Mouse (Mus musculus) duodenum, adult 2 months (tissue): Measurements from ENCODE around the gene Kcnj1. TPM values are rescaled to one million over a fixed set of nuclear protein-coding genes. Genes with fewer than 3 reads are reported as not detected.

ENCODE experiments used
- polyA plus RNA-seq: library from polyadenylated mRNA; depleted of rRNA; stranded (reverse); fragments of >200 nt; gene quantifications from 2 replicates; pipeline ENCODE4 v1.2.3, GENCODE M21; 2012; ENCODE audit warnings: low replicate concordance; rRNA removed

Kcnj1 gene
- not detected in 2 replicates for polyA plus RNA-seq

GRCm38 (mm10) chr9:32372202-32372601 lies at the start of gene Kcnj1:
TSS of gene Kcnj1 (plus strand) at chr9:32372493.

GRCm38 (mm10) chr9:32344051-32344450 lies 28.2 kb upstream of the Kcnj1 start, which contains the start of gene Kcnj5:
TSS of gene Kcnj5 (minus strand) at chr9:32344350.

Other genes with a start within 250 kb of the Kcnj1 start
- gene Kcnj5, start 28.1 kb upstream of the Kcnj1 start, polyA plus RNA-seq, result 0.11 and 0.12 TPM in 2 replicates
- 1.0 and 1.5 TPM in 2 replicates for gene Fli1, start 170.4 kb downstream of the Kcnj1 start, polyA plus RNA-seq